Mouse (Mus musculus) urinary bladder, postnatal 14 days (tissue): ENCODE data around the gene Cul3.
"Not testable (repeated sequence)": the region's sequence is repeated elsewhere in the genome, so short reads cannot be mapped to it uniquely, and the experiment has no call there.

Experiments
- DNase-seq: peaks from one replicate; pipeline ENCODE4 v3.0.0; 2021; ENCODE audit warnings: low spot score

Cul3 gene

GRCm38 (mm10) chr1:80340436-80341376 is at the start of gene Cul3:
Cul3 (minus strand) TSS chr1:80340480.
- peak; percentile 94 for DNase-seq

GRCm38 (mm10) chr1:80389518-80389917 is 49.2 kb upstream of the Cul3 start:
- DNase-seq = no peak

- DNase-seq = no peak
These were observed 43.6 kb upstream of the Cul3 start for GRCm38 (mm10) chr1:80383613-80384589.

- DNase-seq = no peak
These were observed 42.6 kb upstream of the Cul3 start for GRCm38 (mm10) chr1:80382928-80383327.

GRCm38 (mm10) chr1:80381302-80381701 is 41.0 kb upstream of the Cul3 start:
- no peak for DNase-seq

- no peak for DNase-seq
These were observed 31.7 kb upstream of the Cul3 start for GRCm38 (mm10) chr1:80372010-80372409.

- no peak for DNase-seq
These were observed 31.1 kb upstream of the Cul3 start for GRCm38 (mm10) chr1:80371189-80371889.

GRCm38 (mm10) chr1:80363486-80363885 is 23.2 kb upstream of the Cul3 start:
- no peak for DNase-seq

GRCm38 (mm10) chr1:80362946-80363345 is 22.7 kb upstream of the Cul3 start:
- no peak for DNase-seq

GRCm38 (mm10) chr1:80362400-80362799 is 22.1 kb upstream of the Cul3 start:
- no peak for DNase-seq

GRCm38 (mm10) chr1:80361771-80362170 is 21.5 kb upstream of the Cul3 start:
- not testable (repeated sequence) for DNase-seq

- no peak for DNase-seq
These were observed 19.8 kb upstream of the Cul3 start for GRCm38 (mm10) chr1:80360038-80360608.

- DNase-seq = peak; percentile 67
These were observed 232 bp downstream of the Cul3 start for GRCm38 (mm10) chr1:80340061-80340435.

GRCm38 (mm10) chr1:80339425-80340021 is 757 bp downstream of the Cul3 start:
- DNase-seq = peak; percentile 9

- no peak for DNase-seq
These were observed 1.9 kb downstream of the Cul3 start for GRCm38 (mm10) chr1:80338398-80338797.

GRCm38 (mm10) chr1:80335726-80336368 is 4.4 kb downstream of the Cul3 start:
- no peak for DNase-seq

GRCm38 (mm10) chr1:80335118-80335517 is 5.2 kb downstream of the Cul3 start:
- DNase-seq = no peak

GRCm38 (mm10) chr1:80330970-80331369 is 9.3 kb downstream of the Cul3 start:
- DNase-seq = no peak

GRCm38 (mm10) chr1:80325761-80326160 is 14.5 kb downstream of the Cul3 start:
- no peak for DNase-seq

- DNase-seq = no peak
These were observed 15.9 kb downstream of the Cul3 start for GRCm38 (mm10) chr1:80324370-80324769.
